Mouse (Mus musculus) CH12.LX (cell line): ENCODE measurements around the gene C2cd2l. TPM values are rescaled to one million over a fixed set of nuclear protein-coding genes. Genes with fewer than 3 reads are reported as not detected.

ENCODE experiments used
- DNase-seq: peaks from one replicate; pipeline ENCODE4 v3.0.0-alpha.2; 2013; ENCODE audit errors: extremely low read depth
- H3K27ac ChIP-seq: 2 replicates; pipeline ENCODE4 v1.5.1; 2012; ENCODE audit warnings: low read depth, mild to moderate bottlenecking, control low read depth, moderate library complexity; ENCODE audit not compliant: insufficient read depth
- H3K27me3 ChIP-seq: replicated peaks from 2 replicates; pipeline ENCODE3; 2012; ENCODE audit warnings: inconsistent platforms
- H3K36me3 ChIP-seq, 2 experiments: replicated peaks in 1 of 2; 2 replicates each; pipeline versions ENCODE3 to v1.6.1; 2012; ENCODE audit warnings: inconsistent platforms in 1 of 2, low read length in 1 of 2, mild to moderate bottlenecking in 1 of 2, mixed read lengths in 1 of 2, moderate library complexity in 1 of 2; ENCODE audit not compliant: control insufficient read depth in 1 of 2, insufficient read depth in 1 of 2
- H3K4me1 ChIP-seq, 2 experiments: 2 replicates each; pipeline ENCODE4 v1.6.1; 2012; ENCODE audit warnings: inconsistent platforms in 1 of 2, moderate library complexity in 1 of 2; ENCODE audit not compliant: insufficient read depth in 2 of 2, control insufficient read depth in 1 of 2
- H3K4me2 ChIP-seq: 2 replicates; pipeline ENCODE4 v1.6.1; 2012; ENCODE audit warnings: low read depth, mild to moderate bottlenecking, control low read depth; ENCODE audit not compliant: poor library complexity, insufficient read depth, severe bottlenecking
- H3K4me3 ChIP-seq, 3 experiments: fragments of 150-350 bp in 1 of 3; sonication (generic) in 1 of 3; replicated peaks in 1 of 3; 2 replicates each; pipeline versions ENCODE3 to v1.5.1; 2011 to 2012; ENCODE audit warnings: low read depth in 2 of 3, low read length in 2 of 3, mild to moderate bottlenecking in 2 of 3, moderate library complexity in 2 of 3, control low read depth in 1 of 3, improper control_type of control experiment in 1 of 3, inconsistent platforms in 1 of 3, mixed read lengths in 1 of 3; ENCODE audit not compliant: poor library complexity in 1 of 3
- H3K79me2 ChIP-seq: replicated peaks from 2 replicates; pipeline ENCODE4 v1.6.1; 2012; ENCODE audit warnings: mild to moderate bottlenecking, moderate library complexity; ENCODE audit not compliant: control insufficient read depth, poor library complexity, insufficient read depth, severe bottlenecking; ENCODE audit errors: extremely low read depth
- H3K9ac ChIP-seq: 2 replicates; pipeline ENCODE4 v1.6.1; 2012; ENCODE audit warnings: low read depth, mild to moderate bottlenecking, control low read depth, moderate library complexity; ENCODE audit not compliant: insufficient read depth
- H3K9me3 ChIP-seq: replicated peaks from 2 replicates; pipeline ENCODE3; 2012; ENCODE audit warnings: low read length, inconsistent platforms, mixed read lengths
- BHLHE40 ChIP-seq: IDR thresholded peaks from 2 replicates; pipeline ENCODE4 v1.6.1; 2011; ENCODE audit warnings: mild to moderate bottlenecking, low read depth, low read length, improper control_type of control experiment
- CHD1 ChIP-seq: IDR thresholded peaks from 2 replicates; pipeline ENCODE4 v1.6.1; 2012; ENCODE audit warnings: low read depth, low read length, improper control_type of control experiment, inconsistent platforms
- CHD2 ChIP-seq: IDR thresholded peaks from 2 replicates; pipeline ENCODE4 v1.6.1; 2011; ENCODE audit warnings: low read length, improper control_type of control experiment
- CTCF ChIP-seq, 2 experiments: IDR thresholded peaks in 1 of 2; conservative IDR thresholded peaks in 1 of 2; 2 replicates each; pipeline ENCODE4 v1.5.1; 2011 to 2012; ENCODE audit warnings: low read depth in 2 of 2, low read length in 2 of 2, improper control_type of control experiment in 1 of 2, inconsistent platforms in 1 of 2, mild to moderate bottlenecking in 1 of 2, moderate library complexity in 1 of 2
- E2F4 ChIP-seq: IDR thresholded peaks from 2 replicates; pipeline ENCODE4 v1.6.1; 2011; ENCODE audit warnings: low read depth, low read length, improper control_type of control experiment; ENCODE audit not compliant: insufficient replicate concordance
- ELF1 ChIP-seq: IDR thresholded peaks from 2 replicates; pipeline ENCODE4 v1.6.1; 2014; ENCODE audit warnings: low read depth, mild to moderate bottlenecking, inconsistent platforms, low read length, improper control_type of control experiment
- EP300 ChIP-seq: IDR thresholded peaks from 2 replicates; pipeline ENCODE4 v1.6.1; 2011; ENCODE audit warnings: low read length, improper control_type of control experiment
- ETS1 ChIP-seq: conservative IDR thresholded peaks from 2 replicates; pipeline ENCODE4 v1.6.1; 2012; ENCODE audit warnings: low read depth, mild to moderate bottlenecking, inconsistent platforms, low read length, improper control_type of control experiment, moderate library complexity
- HCFC1 ChIP-seq: IDR thresholded peaks from 2 replicates; pipeline ENCODE4 v1.6.1; 2012; ENCODE audit warnings: low read depth, mild to moderate bottlenecking, inconsistent platforms, low read length, improper control_type of control experiment
- JUN ChIP-seq: IDR thresholded peaks from 2 replicates; pipeline ENCODE4 v1.6.1; 2011; ENCODE audit warnings: low read depth, mild to moderate bottlenecking, low read length, improper control_type of control experiment, moderate library complexity; ENCODE audit not compliant: insufficient read depth
- JUND ChIP-seq: conservative IDR thresholded peaks from 2 replicates; pipeline ENCODE4 v1.6.1; 2011; ENCODE audit warnings: low read depth, low read length, improper control_type of control experiment
- KAT2A ChIP-seq: IDR thresholded peaks from 2 replicates; pipeline ENCODE4 v1.6.1; 2012; ENCODE audit warnings: low read length, improper control_type of control experiment, inconsistent platforms; ENCODE audit not compliant: insufficient replicate concordance
- MAZ ChIP-seq: IDR thresholded peaks from 2 replicates; pipeline ENCODE4 v1.6.1; 2012; ENCODE audit warnings: low read depth, mild to moderate bottlenecking, inconsistent platforms, low read length, improper control_type of control experiment, moderate library complexity
- MYC ChIP-seq: IDR thresholded peaks from 2 replicates; pipeline ENCODE4 v1.6.1; 2011; ENCODE audit warnings: low read depth, mild to moderate bottlenecking, improper control_type of control experiment, low read length
- POLR2AphosphoS2 ChIP-seq: IDR thresholded peaks from 2 replicates; pipeline ENCODE4 v1.6.1; 2011; ENCODE audit warnings: low read depth, low read length, improper control_type of control experiment
- RAD21 ChIP-seq: IDR thresholded peaks from 2 replicates; pipeline ENCODE4 v1.6.1; 2011; ENCODE audit warnings: low read depth, mild to moderate bottlenecking, low read length, improper control_type of control experiment, moderate library complexity
- SIN3A ChIP-seq: IDR thresholded peaks from 2 replicates; pipeline ENCODE4 v1.6.1; 2012; ENCODE audit warnings: low read length, improper control_type of control experiment, inconsistent platforms
- SMC3 ChIP-seq: IDR thresholded peaks from 2 replicates; pipeline ENCODE4 v1.6.1; 2011; ENCODE audit warnings: low read depth, low read length, improper control_type of control experiment
- TBP ChIP-seq: conservative IDR thresholded peaks from 2 replicates; pipeline ENCODE4 v1.6.1; 2011; ENCODE audit warnings: low read depth, low read length, improper control_type of control experiment
- TCF12 ChIP-seq: IDR thresholded peaks from 2 replicates; pipeline ENCODE4 v1.6.1; 2014; ENCODE audit warnings: low read depth, mild to moderate bottlenecking, inconsistent platforms, low read length, improper control_type of control experiment
- USF1 ChIP-seq: IDR thresholded peaks from 2 replicates; pipeline ENCODE4 v1.6.1; 2014; ENCODE audit warnings: low read depth, mild to moderate bottlenecking, inconsistent platforms, low read length, improper control_type of control experiment
- ZC3H11A ChIP-seq: IDR thresholded peaks from 2 replicates; pipeline ENCODE4 v1.6.1; 2012; ENCODE audit warnings: low read depth, mild to moderate bottlenecking, inconsistent platforms, low read length, improper control_type of control experiment
- ZKSCAN1 ChIP-seq: IDR thresholded peaks from 2 replicates; pipeline ENCODE4 v1.6.1; 2012; ENCODE audit warnings: low read depth, inconsistent platforms, low read length, improper control_type of control experiment, borderline replicate concordance
- ZMIZ1 ChIP-seq: IDR thresholded peaks from 2 replicates; pipeline ENCODE4 v1.6.1; 2012; ENCODE audit warnings: low read depth, mild to moderate bottlenecking, inconsistent platforms, low read length, improper control_type of control experiment
- dilution Hi-C: fragments of 300-500 bp; cut with MboI; formaldehyde crosslinking; loops from 2 replicates; pipeline ENCODE4 v1.14.3; 2020; ENCODE audit warnings: low sequenced_read_pairs; ENCODE audit not compliant: extremely low pct_unique_long_range_greater_than_20kb, extremely low pct_ligation_motif_present
- in situ Hi-C: fragments of 300-500 bp; cut with MboI; formaldehyde crosslinking; loops from 3 replicates; pipeline ENCODE4 v1.14.3; 2019; ENCODE audit warnings: low sequenced_read_pairs, low pct_ligation_motif_present, low pct_unique_long_range_greater_than_20kb, mixed read lengths
- polyA plus RNA-seq: library from polyadenylated mRNA; unstranded; fragments of >175 nt; gene quantifications from 2 replicates; pipeline ENCODE4 v1.2.1, GENCODE M21; 2012; ENCODE audit warnings: low read depth; ENCODE audit not compliant: insufficient read length
- total RNA-seq, 2 experiments: library from RNA; depleted of rRNA; stranded (reverse); fragments of 300-350 nt in 1 of 2; fragments of >200 nt in 1 of 2; gene quantifications; 2 replicates each; pipeline ENCODE4 v1.2.3; 2012 to 2014

C2cd2l gene
- total and polyA plus RNA-seq, 3 experiments: 2.9 to 7.3 (median 7.2) TPM

DNA sequence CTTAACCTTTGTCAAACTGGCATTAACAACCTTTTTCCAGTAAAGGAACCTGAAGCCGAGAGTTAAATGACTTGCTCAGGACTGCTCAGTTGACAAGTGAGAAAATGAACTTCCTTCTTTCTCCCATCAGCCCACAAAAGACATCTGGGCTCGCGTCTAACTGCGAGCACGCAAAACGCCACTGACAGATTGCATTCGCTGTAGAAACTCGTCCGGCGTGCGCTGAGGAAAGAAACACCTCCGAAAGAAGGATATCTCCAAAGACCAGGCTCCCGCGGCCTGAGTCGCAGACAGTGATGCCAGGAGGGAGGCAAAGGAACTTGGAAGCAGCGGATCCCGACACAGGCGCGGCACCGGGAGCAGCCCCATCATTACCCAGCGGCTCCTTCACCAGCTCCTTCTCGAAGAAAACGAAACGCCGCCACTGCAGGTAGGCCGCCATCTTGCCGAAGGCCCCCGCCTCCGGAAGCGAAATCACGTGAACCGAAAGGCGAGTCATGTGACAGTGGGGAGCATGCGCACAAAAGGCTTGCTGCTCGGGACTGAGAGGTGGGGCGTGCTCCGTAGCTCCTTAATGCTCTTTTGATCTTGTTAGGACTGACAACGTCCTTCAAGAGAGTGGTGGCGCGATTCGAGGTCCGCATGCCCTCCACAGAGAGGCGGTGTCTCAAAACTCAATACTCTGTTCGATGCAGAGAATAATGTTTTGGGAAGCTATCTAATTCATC lies 41.3 kb upstream of the C2cd2l start, which contains the start of gene Vps11 (continued):
- TF ChIP-seq ETS1: 0 out of 2 replicates have a peak, but pooled peaks have one; percentile 39
- TF ChIP-seq EP300: no peak
- no peak for TF ChIP-seq ZMIZ1
- peak; percentile 80; the same call in 1 of the 2 replicates for TF ChIP-seq KAT2A
- TF ChIP-seq MAZ: peak; percentile 89
- TF ChIP-seq TBP: peak; percentile 68; the same call in 1 of the 2 replicates
- TF ChIP-seq TCF12: peak; percentile 91
- TF ChIP-seq CTCF (conservative IDR thresholded peaks at IDR 0.05 in 1 of 2, IDR thresholded peaks at IDR 0.05 in 1 of 2; ENCODE audit: low read depth in 2 of 2, low read length in 2 of 2): peak in 1 of 2 experiments; percentile 38; a peak in 1 of 4 replicates
- no peak for TF ChIP-seq ZC3H11A
- TF ChIP-seq ELF1: peak; percentile 89
- no peak for TF ChIP-seq SMC3
- TF ChIP-seq JUN: no peak
- TF ChIP-seq SIN3A: peak; percentile 99
- no peak for TF ChIP-seq CHD1
- TF ChIP-seq, all 38 proteins: peak for 23

- H3K36me3 ChIP-seq: peaks cover 65 to 74% of the 10 kb centered on the region in 2 experiments
- dilution Hi-C loops (no loop called here), in situ Hi-C loops (no loop called here)
- H3K27me3 ChIP-seq: no peaks in the 10 kb centered on the region
- no peak overlapping the region for H3K4me3 ChIP-seq
- no peak overlapping the region for H3K27ac ChIP-seq
- peak; percentile 52 for DNase-seq
- H3K9me3 ChIP-seq: no peaks in the 10 kb centered on the region
- H3K9ac ChIP-seq: no peak overlapping the region
- peaks cover 9% of the 10 kb centered on the region for H3K79me2 ChIP-seq
- no peak overlapping the region for H3K4me2 ChIP-seq
- H3K4me1 ChIP-seq: peaks cover 0 to 13% of the 10 kb centered on the region in 2 experiments; a peak in 2 of 4 replicates
- TF ChIP-seq SMC3 (peak; percentile 65), CTCF (conservative IDR thresholded peaks at IDR 0.05 in 1 of 2, IDR thresholded peaks at IDR 0.05 in 1 of 2; ENCODE audit: low read depth in 2 of 2, low read length in 2 of 2) (peak in 1 of 2 experiments; percentile 77; a peak in 2 of 4 replicates), JUND (0 out of 2 replicates have a peak, but pooled peaks have one; percentile 7), MAZ (no peak), ZMIZ1 (no peak), ZC3H11A (peak; percentile 21; the same call in 1 of the 2 replicates), HCFC1 (no peak), ELF1 (no peak), TCF12 (0 out of 2 replicates have a peak, but pooled peaks have one; percentile 7), SIN3A (no peak), CHD2 (no peak), RAD21 (peak; percentile 75), USF1 (no peak), E2F4 (no peak), POLR2AphosphoS2 (no peak), BHLHE40 (no peak), ETS1 (no peak), MYC (no peak), ZKSCAN1 (no peak)
- TF ChIP-seq, all 38 proteins: peak for 6
These were observed 37.1 kb upstream of the C2cd2l start for GRCm38 (mm10) chr9:44357207-44357606.
